Mouse (Mus musculus) macrophage (primary cell): Measurements from ENCODE around the gene Hjurp. TPM values are rescaled to one million over a fixed set of nuclear protein-coding genes. Genes with fewer than 3 reads are reported as not detected.

Source experiments
- H3K27ac ChIP-seq: fragments of 350-480 bp; formaldehyde crosslinking; 2 replicates; pipeline ENCODE4 v1.9.0; 2021
- H3K36me3 ChIP-seq: fragments of 350-480 bp; formaldehyde crosslinking; 2 replicates; pipeline ENCODE4 v1.9.0; 2021; ENCODE audit errors: inconsistent target
- H3K4me3 ChIP-seq: fragments of 350-480 bp; formaldehyde crosslinking; 2 replicates; pipeline ENCODE4 v1.9.0; 2021; ENCODE audit errors: inconsistent target
- H3K79me2 ChIP-seq: fragments of 350-480 bp; formaldehyde crosslinking; 2 replicates; pipeline ENCODE4 v1.9.0; 2021; ENCODE audit errors: inconsistent target
- WGBS: methylation state at CpG from one replicate; pipeline ENCODE4 v1.1.7; 2026; ENCODE audit warnings: inconsistent platforms; ENCODE audit not compliant: missing documents; 5-methylcytosine and 5-hydroxymethylcytosine counted together
- polyA plus RNA-seq: library from polyadenylated mRNA; stranded (reverse); fragments of 250-400 nt; gene quantifications from 3 replicates; pipeline ENCODE4 v1.2.4, GENCODE M21; 2018; ENCODE audit warnings: inconsistent platforms

Gene Hjurp
- polyA plus RNA-seq, 1 experiment from 2014 or later: 11.5 TPM

GRCm38 (mm10) chr1:88235046-88235893, 42.2 kb downstream of the Hjurp start:
- no peaks in the 10 kb centered on the region for H3K36me3 ChIP-seq
- no peak overlapping the region for H3K27ac ChIP-seq
- no peak overlapping the region for H3K4me3 ChIP-seq
- H3K79me2 ChIP-seq: no peaks in the 10 kb centered on the region
- 64% methylated on average over 11 of the region's 11 CpGs for WGBS

- whole genome bisulfite sequencing: 42% methylated on average over 5 of the region's 5 CpGs
- no peak overlapping the region for H3K4me3 ChIP-seq
- H3K27ac ChIP-seq: no peak overlapping the region
- H3K36me3 ChIP-seq: no peaks in the 10 kb centered on the region
- no peaks in the 10 kb centered on the region for H3K79me2 ChIP-seq
Measured at GRCm38 (mm10) chr1:88234646-88235045, 42.8 kb downstream of the Hjurp start.

GRCm38 (mm10) chr1:88234248-88234610, 43.2 kb downstream of the Hjurp start:
- WGBS: 67% methylated on average over 4 of the region's 4 CpGs
- Histone ChIP-seq H3K4me3 (no peak overlapping the region), H3K79me2 (no peaks in the 10 kb centered on the region)

GRCm38 (mm10) chr1:88233421-88234247, 43.8 kb downstream of the Hjurp start:
- Histone ChIP-seq H3K4me3 (no peak overlapping the region), H3K36me3 (no peaks in the 10 kb centered on the region), H3K79me2 (no peaks in the 10 kb centered on the region), H3K27ac (no peak overlapping the region)
- 68% methylated on average over 14 of the region's 14 CpGs for WGBS

More at GRCm38 (mm10) chr1:88234248-88234610, 43.2 kb downstream of the Hjurp start:
- Histone ChIP-seq H3K27ac (no peak overlapping the region), H3K36me3 (no peaks in the 10 kb centered on the region)

- H3K27ac ChIP-seq: no peak overlapping the region
Measured at GRCm38 (mm10) chr1:88232664-88233380, 44.6 kb downstream of the Hjurp start.

GRCm38 (mm10) chr1:88231803-88232499, 45.5 kb downstream of the Hjurp start:
- no peak overlapping the region for H3K4me3 ChIP-seq
- H3K36me3 ChIP-seq: no peaks in the 10 kb centered on the region
- WGBS: 73% methylated on average over 7 of the region's 7 CpGs
- H3K79me2 ChIP-seq: no peaks in the 10 kb centered on the region
- H3K27ac ChIP-seq: no peak overlapping the region

More at GRCm38 (mm10) chr1:88232664-88233380, 44.6 kb downstream of the Hjurp start:
- H3K4me3 ChIP-seq: no peak overlapping the region
- no peaks in the 10 kb centered on the region for H3K36me3 ChIP-seq
- 55% methylated on average over 3 of the region's 3 CpGs for WGBS
- no peaks in the 10 kb centered on the region for H3K79me2 ChIP-seq

- Histone ChIP-seq H3K36me3 (no peaks in the 10 kb centered on the region), H3K79me2 (no peaks in the 10 kb centered on the region), H3K4me3 (no peak overlapping the region), H3K27ac (no peak overlapping the region)
- WGBS: 77% methylated on average over 6 of the region's 6 CpGs
Measured at GRCm38 (mm10) chr1:88230981-88231802, 46.2 kb downstream of the Hjurp start.

GRCm38 (mm10) chr1:88230421-88230820, 47.0 kb downstream of the Hjurp start:
- H3K27ac ChIP-seq: no peak overlapping the region
- H3K36me3 ChIP-seq: no peaks in the 10 kb centered on the region
- WGBS: 71% methylated on average over 7 of the region's 7 CpGs
- no peak overlapping the region for H3K4me3 ChIP-seq
- H3K79me2 ChIP-seq: no peaks in the 10 kb centered on the region

- H3K36me3 ChIP-seq: no peaks in the 10 kb centered on the region
- no peak overlapping the region for H3K4me3 ChIP-seq
- H3K79me2 ChIP-seq: no peaks in the 10 kb centered on the region
- H3K27ac ChIP-seq: no peak overlapping the region
- WGBS: 85% methylated on average over 5 of the region's 5 CpGs
Measured at GRCm38 (mm10) chr1:88229986-88230385, 47.4 kb downstream of the Hjurp start.

- H3K79me2 ChIP-seq: no peaks in the 10 kb centered on the region
- WGBS: 82% methylated on average over 3 of the region's 3 CpGs
- no peaks in the 10 kb centered on the region for H3K36me3 ChIP-seq
- H3K4me3 ChIP-seq: no peak overlapping the region
- no peak overlapping the region for H3K27ac ChIP-seq
Measured at GRCm38 (mm10) chr1:88229566-88229965, 47.9 kb downstream of the Hjurp start.

- H3K27ac ChIP-seq: no peak overlapping the region
- no peak overlapping the region for H3K4me3 ChIP-seq
- H3K36me3 ChIP-seq: no peaks in the 10 kb centered on the region
- 72% methylated on average over 7 of the region's 7 CpGs for WGBS
- H3K79me2 ChIP-seq: no peaks in the 10 kb centered on the region
Measured at GRCm38 (mm10) chr1:88228121-88228520, 49.3 kb downstream of the Hjurp start.

GRCm38 (mm10) chr1:88227482-88227881, 50.0 kb downstream of the Hjurp start:
- no peak overlapping the region for H3K4me3 ChIP-seq
- no peaks in the 10 kb centered on the region for H3K79me2 ChIP-seq
- H3K36me3 ChIP-seq: no peaks in the 10 kb centered on the region
- WGBS: 62% methylated on average over 2 of the region's 2 CpGs
- no peak overlapping the region for H3K27ac ChIP-seq

- WGBS: 46% methylated on average over 5 of the region's 5 CpGs
- H3K4me3 ChIP-seq: no peak within 1 kb of the TSS
- no peak within 1 kb of the TSS for H3K27ac ChIP-seq
- H3K79me2 ChIP-seq: no peaks in the 10 kb centered on the region
- H3K36me3 ChIP-seq: no peaks in the 10 kb centered on the region
Measured at GRCm38 (mm10) chr1:88226670-88227379, 50.6 kb downstream of the Hjurp start, which contains the start of gene Mroh2a. Gene Mroh2a (plus strand): TSS chr1:88226986.
